Mouse (Mus musculus) cerebellum, adult 9-10 months (tissue): Measurements from ENCODE around the gene Wiz.

Experiments used
- DNase-seq: peaks from one replicate; pipeline ENCODE4 v3.0.0; 2022

The Wiz gene

GRCm38 (mm10) chr17:32389101-32389659 lies at the start of gene Wiz:
Wiz (minus strand) TSS chr17:32389439.
- DNase-seq = peak; percentile 98

DNA sequence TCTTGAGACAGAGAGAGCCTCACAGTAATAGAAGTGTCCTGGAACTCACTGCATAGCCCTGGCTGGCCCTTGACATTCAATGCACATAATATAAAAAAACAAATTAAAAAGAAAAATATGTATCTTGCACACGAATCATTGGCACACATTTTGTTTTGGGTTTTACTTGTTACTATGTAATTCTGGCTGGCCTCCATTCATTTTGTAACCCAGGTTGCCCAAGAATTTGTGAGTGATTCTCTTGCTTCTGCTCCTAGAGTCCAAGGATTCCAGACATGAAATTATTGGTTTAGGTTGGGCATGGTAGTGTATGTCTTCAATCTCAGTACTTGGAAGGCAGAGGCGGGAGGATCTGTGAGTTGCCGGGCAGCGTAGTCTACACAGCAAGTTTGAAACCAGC lies 47.9 kb upstream of the Wiz start:
- no peak for DNase-seq

GRCm38 (mm10) chr17:32435151-32435550 lies 45.9 kb upstream of the Wiz start:
- DNase-seq = no peak

GRCm38 (mm10) chr17:32434324-32434723 lies 45.1 kb upstream of the Wiz start:
- DNase-seq = no peak

- DNase-seq = peak; percentile 7
Measured at GRCm38 (mm10) chr17:32431972-32432371, 42.7 kb upstream of the Wiz start.

- no peak for DNase-seq
Measured at GRCm38 (mm10) chr17:32426610-32427009, 37.4 kb upstream of the Wiz start.

GRCm38 (mm10) chr17:32424034-32424433 lies 34.8 kb upstream of the Wiz start, which contains the start of gene Pglyrp2:
Pglyrp2 (minus strand) TSS chr17:32424167.
- no peak for DNase-seq

DNA sequence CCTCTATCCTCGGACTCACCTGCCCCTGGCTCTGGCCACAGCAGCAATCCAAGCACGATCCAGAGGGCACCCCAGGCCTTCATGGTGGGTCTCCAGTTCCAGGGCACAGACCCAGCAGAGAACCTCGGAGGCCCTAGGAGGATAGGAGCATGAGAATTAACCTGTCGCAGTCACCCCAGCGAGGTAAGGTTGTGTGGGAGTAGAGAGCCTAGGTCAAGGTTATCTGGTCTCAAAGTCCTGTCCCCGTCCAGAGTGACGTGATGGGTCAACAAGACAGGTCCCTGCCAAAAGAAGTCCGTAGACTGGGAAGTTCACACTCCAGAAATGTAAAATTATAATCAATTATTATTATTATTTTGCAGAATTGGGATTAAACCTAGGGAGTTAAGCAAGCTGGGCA lies 31.5 kb upstream of the Wiz start:
- no peak for DNase-seq

DNA sequence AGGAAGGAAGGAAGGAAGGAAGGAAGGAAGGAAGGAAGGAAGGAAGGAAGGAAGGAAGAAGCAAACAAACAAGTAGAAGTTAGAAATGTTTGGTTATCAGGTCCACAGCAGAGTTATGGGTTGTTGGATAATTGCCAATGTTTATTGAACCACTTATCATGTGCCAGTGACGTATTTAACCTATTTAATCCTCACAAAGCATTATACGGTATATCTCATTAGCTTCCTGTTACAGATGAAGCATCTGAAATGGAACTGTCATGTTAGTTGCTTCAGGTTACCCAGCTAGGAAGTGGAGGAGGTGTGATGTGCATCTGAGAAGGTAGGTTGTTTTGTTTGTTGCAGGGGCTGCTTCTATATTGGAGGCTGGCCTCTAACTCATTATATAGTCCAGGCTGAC lies 30.8 kb upstream of the Wiz start:
- DNase-seq = no peak

DNA sequence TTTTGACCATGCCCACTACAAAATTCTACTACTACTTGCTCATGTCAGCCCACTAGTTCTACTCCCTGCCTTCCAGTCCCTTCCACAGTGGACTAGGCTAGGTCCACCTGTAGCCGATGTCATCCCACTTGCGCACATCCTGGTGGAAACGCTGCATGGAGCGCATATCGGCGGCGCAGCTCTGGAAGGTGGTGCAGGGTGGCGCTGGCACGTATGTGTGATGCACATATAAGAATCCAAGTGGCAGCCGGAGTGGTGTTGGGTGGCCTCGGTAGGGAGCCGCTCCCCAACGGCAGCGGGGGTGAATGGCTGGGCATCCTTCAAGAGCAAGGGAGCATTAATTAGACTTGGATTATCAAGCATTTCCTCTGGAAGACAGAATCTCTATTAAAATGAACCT lies 27.5 kb upstream of the Wiz start:
- DNase-seq = no peak

DNA sequence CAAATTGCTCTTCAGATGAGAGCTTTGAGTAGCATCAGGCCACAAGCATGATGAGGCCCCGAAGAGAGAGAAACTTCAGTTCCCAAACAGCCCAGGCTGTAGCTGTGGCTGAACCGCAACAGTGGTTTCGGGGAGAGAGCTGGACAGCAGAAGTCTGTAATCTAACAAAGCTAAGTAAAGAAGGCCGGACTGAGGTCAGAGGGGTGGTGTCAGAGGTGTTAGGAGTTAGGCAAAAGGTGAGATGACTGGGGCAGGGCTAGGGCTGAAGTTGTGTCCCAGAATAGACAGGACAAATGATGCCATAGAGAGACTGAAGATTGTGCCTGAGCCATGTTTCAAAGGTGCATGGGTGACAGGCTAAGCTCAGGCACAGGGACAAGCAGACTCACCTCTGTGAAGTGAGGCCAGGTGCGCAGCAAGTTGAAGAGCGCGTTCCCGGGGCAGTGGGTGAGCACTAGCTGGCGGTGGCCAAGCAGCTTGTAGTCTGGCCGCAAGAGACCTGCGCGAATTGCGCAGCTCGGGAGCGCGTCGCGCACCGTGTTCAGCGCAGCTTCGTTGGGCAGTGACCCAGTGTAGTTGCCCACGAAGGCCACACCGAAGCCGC lies 26.3 kb upstream of the Wiz start:
- DNase-seq = no peak

GRCm38 (mm10) chr17:32411898-32412297 lies 22.7 kb upstream of the Wiz start:
- DNase-seq = no peak

DNA sequence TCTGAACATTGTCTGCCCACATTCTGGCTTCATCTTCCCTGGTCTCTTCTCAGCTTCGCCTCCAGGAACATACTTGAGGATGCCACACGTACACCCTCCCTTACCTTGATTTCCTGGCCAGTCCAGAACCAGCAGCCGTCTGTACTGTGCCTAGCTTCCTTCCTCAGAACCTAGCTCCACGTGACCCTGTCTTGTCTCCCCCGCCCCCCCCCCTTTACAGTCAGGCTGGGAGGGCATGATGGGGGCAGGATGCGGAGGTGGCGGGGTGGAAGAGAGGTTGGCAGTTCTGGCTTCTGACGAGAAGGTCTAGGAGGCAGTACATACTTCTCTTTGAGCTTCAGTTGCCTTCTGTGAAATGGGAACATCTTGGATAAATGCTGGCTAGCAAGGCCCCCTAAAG lies 14.2 kb upstream of the Wiz start, which contains the start of gene Rasal3:
Gene Rasal3 (minus strand): TSS at position 167 of the 400 bp plus-strand sequence.
- DNase-seq = no peak

- no peak for DNase-seq
Measured at GRCm38 (mm10) chr17:32402779-32403157, 13.5 kb upstream of the Wiz start.

DNA sequence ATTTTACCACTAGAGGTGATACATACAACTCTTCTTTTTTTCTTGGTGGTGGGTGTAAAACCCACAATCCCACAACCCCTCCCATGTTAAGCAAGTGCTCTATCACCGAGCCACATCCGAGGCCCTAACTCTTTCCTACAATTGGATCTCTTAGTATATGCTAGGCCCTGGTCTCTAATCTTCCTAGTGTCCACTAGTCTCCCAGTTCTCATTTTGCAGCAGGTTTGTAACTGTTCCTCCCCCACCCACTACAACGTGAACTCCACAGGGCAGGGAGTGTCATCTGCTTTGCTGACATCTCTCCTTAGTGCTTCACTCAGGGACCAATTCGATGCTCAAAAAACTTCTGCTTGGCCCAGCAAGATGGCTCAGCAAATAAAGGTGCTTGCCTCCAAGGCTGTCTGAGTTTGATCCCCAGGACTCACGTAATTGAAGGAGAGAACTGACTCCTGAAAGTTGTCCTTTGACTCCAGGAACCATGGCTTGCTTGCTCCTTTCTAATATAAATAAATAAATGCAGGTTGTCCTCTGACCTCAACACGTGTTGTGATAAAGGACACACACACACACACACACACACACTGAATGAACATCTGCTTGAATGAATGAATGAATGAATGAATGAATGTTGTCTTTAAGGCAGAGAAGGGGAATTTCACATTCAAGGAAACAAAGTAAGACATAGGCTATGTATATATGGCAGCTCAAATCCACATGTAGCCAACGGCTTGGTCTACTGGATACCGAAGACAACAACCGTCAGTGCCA lies 13.0 kb upstream of the Wiz start:
- no peak for DNase-seq

DNA sequence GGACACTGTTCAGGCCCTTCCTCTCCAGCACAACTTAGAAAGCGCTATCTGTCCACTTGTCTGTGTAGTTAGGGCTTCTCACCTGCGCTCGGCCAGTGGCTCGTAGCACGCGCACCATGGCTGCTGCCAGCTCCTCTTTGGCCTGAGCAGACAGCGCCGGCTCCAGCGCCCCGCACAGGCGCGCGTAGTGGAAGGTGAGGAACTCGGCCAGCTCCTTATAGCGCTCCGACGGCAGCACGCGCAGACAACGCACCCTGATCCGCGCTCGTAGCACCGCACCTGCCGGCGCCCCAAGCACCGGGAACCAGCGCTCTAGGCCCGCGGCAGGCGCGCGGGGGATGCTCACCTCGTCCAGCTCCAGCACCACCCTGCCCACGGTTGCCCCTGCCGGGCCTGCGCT lies 7.0 kb upstream of the Wiz start:
- DNase-seq = no peak

- no peak for DNase-seq
Measured at GRCm38 (mm10) chr17:32393944-32394343, 4.7 kb upstream of the Wiz start.

DNA sequence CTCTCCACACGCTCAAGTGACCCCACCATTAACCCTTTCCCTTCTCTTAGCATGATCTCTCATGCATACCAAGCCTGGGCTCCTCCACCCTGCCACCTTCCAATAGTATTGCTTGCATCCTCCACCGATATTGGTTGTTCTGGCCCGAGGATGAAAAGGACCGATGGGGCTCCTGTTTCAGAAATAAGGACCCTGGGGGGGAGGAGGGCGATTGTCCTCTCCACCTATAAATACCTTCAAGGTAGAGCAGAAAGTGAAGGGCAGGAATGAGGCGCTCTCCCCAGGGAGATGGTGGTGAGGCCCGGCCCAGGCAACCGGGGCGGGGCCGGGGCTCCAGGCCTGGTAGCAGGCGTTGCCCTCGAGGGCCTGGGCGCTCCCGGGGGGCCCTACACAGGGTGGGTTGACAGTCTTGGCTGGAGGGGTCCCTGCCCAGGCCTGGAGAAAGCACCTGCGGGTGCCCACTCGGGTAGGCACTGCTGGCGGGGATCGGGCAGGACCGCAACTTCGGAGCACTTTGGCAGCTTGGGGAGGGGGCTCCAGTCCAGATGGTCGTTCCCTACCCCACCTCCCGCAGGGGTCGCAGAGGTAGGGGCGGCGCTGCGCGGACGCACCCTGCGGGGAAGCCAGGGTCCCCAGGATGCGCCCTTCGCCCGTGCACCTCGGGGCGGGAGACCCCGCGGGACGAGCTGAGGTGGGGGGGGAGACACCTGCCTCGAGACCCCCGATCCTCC lies 704 bp downstream of the Wiz start:
- DNase-seq = peak; percentile 71

GRCm38 (mm10) chr17:32387986-32388369 lies 1.3 kb downstream of the Wiz start:
- DNase-seq = no peak

DNA sequence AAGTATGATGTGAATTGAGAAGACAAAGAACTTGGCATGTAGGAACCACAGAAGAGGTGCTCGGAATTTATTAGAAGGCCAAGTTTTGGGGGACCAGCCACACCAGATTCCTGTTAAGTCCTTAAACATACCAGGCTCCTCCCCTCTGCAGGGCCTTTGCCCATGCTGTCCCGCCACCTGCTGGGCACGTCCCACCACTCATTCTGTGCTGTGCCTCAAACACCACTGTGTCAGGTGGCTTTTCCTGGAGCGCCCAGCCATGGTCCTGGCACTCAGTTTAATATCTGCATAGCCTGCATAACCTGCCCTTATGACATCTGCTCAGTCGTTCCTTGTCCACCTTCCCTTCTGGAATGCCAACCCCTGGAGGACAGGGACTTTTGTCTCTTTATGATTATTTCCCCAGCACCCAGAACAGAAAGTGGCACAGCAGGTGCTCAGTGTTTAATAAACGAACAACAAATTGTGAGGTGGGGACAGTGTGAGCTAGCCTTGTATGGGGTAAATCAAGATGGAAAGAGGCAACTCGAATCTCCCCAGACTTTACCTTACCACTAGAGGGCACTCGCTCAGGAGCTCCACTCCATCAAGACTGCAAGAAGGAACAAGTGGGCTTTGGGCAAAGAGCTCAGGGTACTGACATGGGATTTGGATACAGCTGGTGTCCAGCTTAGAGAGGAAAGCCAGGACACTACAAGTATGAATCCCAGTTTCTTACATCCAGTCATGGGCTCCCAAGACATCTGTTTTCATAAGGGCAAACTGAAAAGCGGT lies 2.4 kb downstream of the Wiz start:
- DNase-seq = peak; percentile 66

DNA sequence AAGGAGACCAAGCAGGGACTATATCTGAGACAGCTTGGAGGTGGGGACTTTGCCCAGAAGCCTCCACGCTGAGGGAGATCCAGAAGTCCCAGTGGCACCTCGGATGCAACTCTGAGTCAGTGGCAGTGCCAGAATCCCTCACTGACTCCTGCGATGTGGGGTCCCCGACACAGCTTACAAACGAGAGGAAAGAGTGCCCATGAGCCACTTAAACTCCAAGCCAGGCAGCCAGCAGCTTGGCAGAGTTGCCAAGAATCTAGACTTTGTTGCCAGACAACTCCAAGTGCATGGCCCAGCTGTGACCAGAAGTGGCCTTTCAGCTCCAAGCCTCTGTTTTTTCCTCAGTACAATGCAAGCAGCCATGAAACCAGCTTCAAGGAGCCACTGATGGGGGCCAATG lies 5.6 kb downstream of the Wiz start:
- DNase-seq = peak; percentile 30

DNA sequence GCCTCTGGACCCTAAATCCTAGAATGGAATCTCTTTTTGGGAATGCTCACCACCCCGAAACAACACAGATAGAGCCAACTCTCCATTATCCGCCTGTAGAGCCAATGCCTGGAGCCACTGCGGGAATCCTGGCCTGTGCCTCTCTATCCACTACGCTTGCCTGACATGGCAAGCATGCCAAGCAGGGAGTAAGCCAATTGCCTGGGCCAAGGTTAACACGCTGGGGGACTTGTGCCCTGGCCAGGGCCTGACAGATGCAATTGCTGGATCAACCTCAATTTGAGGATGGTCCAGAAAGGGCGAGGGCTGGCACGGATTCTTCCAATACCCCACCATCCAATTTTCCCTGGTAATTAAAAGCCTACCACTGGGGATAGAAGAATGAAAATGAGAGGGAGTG lies 6.7 kb downstream of the Wiz start:
- peak; percentile 81 for DNase-seq

DNA sequence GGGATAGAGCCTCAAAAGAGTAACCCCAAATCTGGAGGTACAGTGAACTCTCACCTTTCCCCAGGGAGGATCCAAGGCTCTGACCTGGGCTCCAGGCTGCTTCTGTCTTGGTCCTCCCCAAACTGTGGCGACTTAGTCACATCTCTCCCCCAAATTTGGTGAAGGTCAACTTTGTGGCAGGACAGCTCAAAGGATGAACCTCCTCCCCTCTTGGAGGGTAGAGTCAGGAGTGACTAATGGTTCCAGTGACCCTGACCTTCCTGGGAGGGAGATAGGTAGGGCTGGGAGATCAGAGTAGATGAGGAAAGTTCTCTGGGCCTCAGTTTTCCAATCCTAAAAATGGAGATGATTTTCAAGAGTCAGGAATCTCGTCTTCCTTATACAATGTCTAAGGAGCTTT lies 10.5 kb downstream of the Wiz start:
- DNase-seq = no peak
